Mouse (Mus musculus): ENCODE measurements around the gene Cenpm. TPM values are rescaled to one million over a fixed set of nuclear protein-coding genes. Genes with fewer than 3 reads are reported as not detected.

The Cenpm gene
- polyA plus RNA-seq, 1 experiment, result 46.3 TPM

DNA sequence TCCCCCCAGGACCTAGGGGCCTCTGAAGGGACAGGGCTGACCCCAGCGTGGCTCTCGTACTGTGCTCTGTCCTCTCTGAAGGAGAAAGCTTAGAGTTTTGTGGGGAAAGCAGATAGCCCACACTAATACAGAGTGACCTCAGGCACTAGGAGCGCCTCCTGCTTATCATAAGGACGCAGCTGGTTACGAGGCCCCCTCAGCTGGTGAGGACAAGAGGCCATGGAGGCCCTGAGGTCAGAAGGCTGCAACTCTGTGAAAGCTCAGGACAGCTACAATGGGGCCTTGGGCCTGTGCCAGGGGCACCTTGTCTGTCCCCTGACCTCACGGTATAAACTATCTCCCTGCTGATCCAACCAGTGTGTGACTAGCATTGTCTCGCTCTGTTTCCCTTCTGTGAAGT lies 60.4 kb downstream of the Cenpm start:
- TF ChIP-seq MAX (IDR thresholded peaks at IDR 0.05), result no peak
- no peak for TF ChIP-seq MYOG (IDR thresholded peaks at IDR 0.05; ENCODE audit: control insufficient read depth, extremely low read depth, insufficient read length)
- no peak for TF ChIP-seq CTCF (IDR thresholded peaks at IDR 0.05; ENCODE audit: control insufficient read depth, insufficient read depth, insufficient read length)
- TF ChIP-seq MYOD1 (IDR thresholded peaks at IDR 0.05; ENCODE audit: control insufficient read depth, insufficient read length, low read depth), result no peak
- no peak for TF ChIP-seq USF1 (IDR thresholded peaks at IDR 0.05; ENCODE audit: low read depth)
- no peak for TF ChIP-seq FOSL1 (IDR thresholded peaks at IDR 0.05; ENCODE audit: insufficient read depth, low read length, poor library complexity, severe bottlenecking)
- TF ChIP-seq CEBPB (IDR thresholded peaks at IDR 0.05; ENCODE audit: low read depth), result no peak
- no peak overlapping the region for H3K4me3 ChIP-seq (ENCODE audit: insufficient read depth, poor library complexity, severe bottlenecking)
- peaks cover 98% of the 10 kb centered on the region for H3K36me3 ChIP-seq (ENCODE audit: control insufficient read depth, insufficient read depth)
- H3K27me3 ChIP-seq (ENCODE audit: control insufficient read depth, insufficient read depth, insufficient read length), result no peaks in the 10 kb centered on the region
- peaks cover 2% of the 10 kb centered on the region for H3K79me2 ChIP-seq (ENCODE audit: control insufficient read depth, insufficient read depth)
- H3K79me3 ChIP-seq (ENCODE audit: low read depth), result peaks cover 1% of the 10 kb centered on the region
- H3ac ChIP-seq (ENCODE audit: control insufficient read depth, insufficient read length, low read depth), result no peak overlapping the region

Small RNA genes within 50 kb of the gene (microRNA-seq; reads per million reads assigned to microRNA genes)
- gene Mir33 (ENCODE audit: borderline microRNAs expressed), result 191 reads per million, percentile 77 among the genes with 10 or more reads in this experiment

Other genes starting within 250 kb of the Cenpm start
- 56.6 TPM for gene Desi1, start 210.9 kb downstream of the Cenpm start, polyA plus RNA-seq (2012; fragmentation: generic; extraction: Trizol)
- gene Snu13, start 197.2 kb downstream of the Cenpm start, polyA plus RNA-seq (2012; fragmentation: generic; extraction: Trizol), result 238 TPM
- not detected for gene 4930407I10Rik, start 185.6 kb downstream of the Cenpm start, polyA plus RNA-seq (2012; fragmentation: generic; extraction: Trizol)
- not detected for gene Mei1, start 174.8 kb downstream of the Cenpm start, polyA plus RNA-seq (2012; fragmentation: generic; extraction: Trizol)
- 20.2 TPM for gene Ccdc134, start 116.8 kb downstream of the Cenpm start, polyA plus RNA-seq (2012; fragmentation: generic; extraction: Trizol)
- 180 TPM for gene Srebf2, start 97.6 kb downstream of the Cenpm start, polyA plus RNA-seq (2012; fragmentation: generic; extraction: Trizol)
- 0.06 TPM for gene Shisa8, start 31.9 kb downstream of the Cenpm start, polyA plus RNA-seq (2012; fragmentation: generic; extraction: Trizol)
- 0.16 TPM for gene Tnfrsf13c, start 20.4 kb downstream of the Cenpm start, polyA plus RNA-seq (2012; fragmentation: generic; extraction: Trizol)
- gene 1500009C09Rik, start 7.6 kb upstream of the Cenpm start, polyA plus RNA-seq (2012; fragmentation: generic; extraction: Trizol), result not detected
- gene Sept3, start 30.1 kb upstream of the Cenpm start, polyA plus RNA-seq (2012; fragmentation: generic; extraction: Trizol), result 0.06 TPM
- gene Wbp2nl, start 54.2 kb upstream of the Cenpm start, polyA plus RNA-seq (2012; fragmentation: generic; extraction: Trizol), result not detected
- 20.9 TPM for gene Naga, start 94.2 kb upstream of the Cenpm start, polyA plus RNA-seq (2012; fragmentation: generic; extraction: Trizol)
- 0.02 TPM for gene Pheta2, start 94.2 kb upstream of the Cenpm start, polyA plus RNA-seq (2012; fragmentation: generic; extraction: Trizol)
- 481 TPM for gene Smdt1, start 94.2 kb upstream of the Cenpm start, polyA plus RNA-seq (2012; fragmentation: generic; extraction: Trizol)
- 385 TPM for gene Ndufa6, start 109.6 kb upstream of the Cenpm start, polyA plus RNA-seq (2012; fragmentation: generic; extraction: Trizol)
- 0.06 TPM for gene Cyp2d22, start 135.5 kb upstream of the Cenpm start, polyA plus RNA-seq (2012; fragmentation: generic; extraction: Trizol)
- not detected for gene Cyp2d11, start 149.3 kb upstream of the Cenpm start, polyA plus RNA-seq (2012; fragmentation: generic; extraction: Trizol)
- not detected for gene Cyp2d10, start 162.4 kb upstream of the Cenpm start, polyA plus RNA-seq (2012; fragmentation: generic; extraction: Trizol)
- gene Cyp2d9, start 188.7 kb upstream of the Cenpm start, polyA plus RNA-seq (2012; fragmentation: generic; extraction: Trizol), result not detected